Mouse (Mus musculus): ENCODE measurements around the gene Tbc1d1.

DNA sequence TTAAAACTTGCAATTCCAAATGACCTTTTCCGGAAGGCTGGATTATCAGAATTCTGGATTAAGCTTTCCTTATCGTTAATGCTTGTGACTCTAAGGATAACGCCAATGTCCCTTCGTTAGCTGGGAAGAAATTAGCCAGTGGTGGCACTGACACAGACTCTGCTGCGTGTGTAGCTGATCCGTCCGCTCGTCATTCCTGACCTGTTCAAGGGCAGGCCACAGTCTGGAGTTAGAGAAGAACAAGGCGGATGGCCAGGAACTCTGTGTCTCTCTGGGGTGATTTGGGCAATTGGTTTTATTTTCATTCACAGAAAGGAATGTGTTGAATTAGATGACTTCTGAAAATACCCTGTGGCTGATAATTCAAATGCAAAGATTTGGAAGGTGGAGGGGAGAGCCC lies 118.2 kb downstream of the Tbc1d1 start:
- TF ChIP-seq CTCF (IDR thresholded peaks at IDR 0.05; ENCODE audit: low read depth) (no peak), EP300 (optimal IDR thresholded peaks at IDR 0.05) (no peak)
